Mouse (Mus musculus) gastrocnemius, adult 18-20 months (tissue): ENCODE data around the gene A530084C06Rik. TPM values are rescaled to one million over a fixed set of nuclear protein-coding genes. Genes with fewer than 3 reads are reported as not detected.

ENCODE experiments used
- DNase-seq: peaks from one replicate; pipeline ENCODE4 v3.0.0; 2021; ENCODE audit warnings: low spot score
- total RNA-seq, 2 experiments: library from RNA; stranded (reverse); gene quantifications; 2 replicates each; pipeline ENCODE4 v1.2.3; 2021

A530084C06Rik gene
- total RNA-seq, 2 experiments from 2014 or later, result not detected

DNA sequence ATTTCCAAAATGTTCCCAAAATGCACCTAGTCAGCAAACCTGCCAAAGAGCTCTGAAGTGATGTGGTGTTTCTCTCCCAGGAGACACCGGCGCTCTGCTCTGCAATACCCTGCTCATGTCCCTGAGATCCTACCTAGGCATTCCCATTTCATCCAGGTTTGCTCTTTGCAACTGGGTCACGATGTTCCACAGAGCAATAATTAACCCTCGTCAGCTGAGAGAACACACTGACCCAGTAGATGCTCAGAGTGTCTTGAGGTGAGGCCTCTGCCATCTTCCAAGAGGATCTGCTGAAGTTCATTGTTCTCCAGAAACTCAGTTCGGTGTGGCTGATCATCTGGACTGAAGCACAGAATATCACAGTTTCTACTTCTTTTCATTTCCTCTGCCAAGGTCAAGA is 16.1 kb downstream of the A530084C06Rik start:
- DNase-seq, result no peak

DNA sequence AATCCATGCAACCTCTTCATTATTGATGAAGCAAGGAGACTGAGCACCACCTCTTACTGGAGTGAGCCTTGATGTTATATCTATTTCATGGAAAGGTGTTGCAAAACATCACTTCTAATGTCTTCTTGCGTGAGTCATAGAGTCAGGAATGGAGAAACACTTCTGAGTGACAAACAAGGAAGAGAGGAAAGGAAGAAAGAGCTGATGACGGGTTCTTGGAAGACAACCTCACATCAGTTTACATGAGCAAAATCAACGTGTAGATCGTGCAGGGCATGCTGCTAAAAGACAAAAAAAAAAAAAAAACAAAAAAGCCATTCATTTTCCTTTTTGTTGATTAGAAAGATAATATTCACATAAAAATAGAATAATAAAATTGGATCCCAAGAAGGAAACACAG is 24.4 kb downstream of the A530084C06Rik start:
- DNase-seq, result no peak

DNA sequence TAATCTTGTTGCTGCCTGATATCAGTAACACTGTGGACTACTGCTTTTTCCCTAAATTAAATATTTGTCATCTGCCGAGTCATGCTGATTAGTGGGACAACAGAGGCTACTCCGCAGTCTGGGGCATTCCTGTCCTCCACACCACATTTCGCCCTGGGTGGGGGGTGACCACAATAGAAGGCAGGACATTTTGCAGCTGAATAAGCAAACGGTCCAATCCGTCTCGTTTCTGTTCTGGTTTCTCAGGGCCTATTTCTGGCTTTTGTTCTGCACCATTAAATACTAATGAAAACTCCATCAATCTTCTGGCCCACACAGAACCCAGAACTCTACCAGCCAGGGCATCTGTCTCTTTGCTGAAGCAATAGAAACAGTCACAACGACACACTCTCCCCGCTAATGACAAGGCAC is 27.5 kb downstream of the A530084C06Rik start:
- no peak for DNase-seq

DNA sequence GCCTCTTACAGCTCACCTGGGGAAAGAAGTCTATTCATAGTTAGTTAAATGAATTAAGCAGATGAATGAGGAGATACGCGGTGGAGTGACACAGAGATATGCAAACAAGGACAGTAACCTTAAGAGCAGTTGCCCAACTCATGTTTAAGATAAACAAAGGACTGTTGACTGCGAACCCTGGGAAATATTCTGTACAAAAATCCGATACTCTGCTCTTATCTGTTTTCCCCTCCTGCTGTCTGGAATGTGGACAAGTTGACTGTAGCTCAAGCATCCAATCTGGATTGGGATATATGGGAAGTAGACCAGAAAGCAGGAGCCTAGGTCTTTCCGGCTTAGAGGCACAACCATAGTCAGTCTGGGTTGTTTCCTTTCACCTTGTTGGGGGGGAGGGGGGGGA is 27.9 kb downstream of the A530084C06Rik start:
- no peak for DNase-seq

DNA sequence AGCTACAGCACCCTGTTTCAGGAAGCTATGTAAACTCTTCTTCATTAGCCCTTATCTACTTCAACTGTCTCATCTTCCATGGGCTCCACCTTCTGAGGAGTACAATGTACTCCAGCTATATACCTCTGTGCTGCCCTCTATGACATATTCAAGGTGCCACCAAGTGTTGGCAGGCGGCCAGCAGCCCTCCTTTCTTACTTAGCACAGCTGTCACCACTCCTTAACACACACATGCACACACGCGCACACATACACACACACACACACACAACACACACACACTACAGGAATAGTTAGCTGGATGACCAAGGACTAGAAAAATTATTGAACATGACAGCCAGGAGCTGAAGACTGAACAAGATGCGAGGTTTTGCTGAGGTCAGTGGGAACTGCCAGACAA is 34.2 kb downstream of the A530084C06Rik start:
- no peak for DNase-seq

- no peak for DNase-seq
Measured at GRCm38 (mm10) chr13:31518971-31519370, 40.2 kb downstream of the A530084C06Rik start.

DNA sequence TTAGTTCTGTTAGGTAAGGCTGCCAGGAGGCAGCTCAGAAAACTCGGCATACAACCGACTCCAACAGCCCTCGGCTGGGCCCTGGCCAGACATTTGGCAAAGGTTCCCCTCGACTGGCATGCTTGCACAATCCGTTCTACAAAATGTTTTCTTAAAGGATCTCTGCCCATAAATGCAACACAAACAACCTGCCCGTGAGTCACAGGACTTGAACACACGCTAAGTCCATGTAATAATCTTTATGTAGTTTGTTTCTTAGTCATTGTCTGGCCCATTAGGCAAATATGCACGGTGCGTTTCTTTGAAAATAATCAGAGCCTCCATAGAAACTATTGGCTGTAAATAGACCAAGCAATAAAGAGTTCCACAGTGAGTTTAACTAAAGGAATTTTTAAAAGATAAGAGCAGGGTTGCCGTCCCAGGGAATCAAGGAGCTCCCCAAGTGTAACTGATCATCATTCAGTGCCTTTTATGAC is 40.7 kb downstream of the A530084C06Rik start:
- peak; percentile 11 for DNase-seq

DNA sequence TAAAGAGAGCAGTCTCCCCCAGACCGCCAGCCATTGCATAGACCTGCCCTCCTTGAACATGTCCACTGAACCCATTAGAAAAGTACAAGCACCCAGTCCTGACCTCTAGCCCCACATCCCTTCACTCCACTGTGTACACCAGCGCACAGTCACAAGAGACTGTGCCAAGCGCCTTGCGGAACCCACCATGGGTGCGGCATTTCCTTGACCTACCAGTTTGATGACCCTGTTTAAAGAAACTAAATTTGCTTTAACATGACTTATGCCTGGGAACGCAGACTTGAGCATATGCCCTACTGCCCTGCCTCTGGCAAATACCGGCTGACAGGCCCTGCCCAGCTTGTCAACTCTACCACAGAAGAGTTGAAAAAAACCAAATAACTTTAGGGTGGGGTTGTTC is 43.9 kb downstream of the A530084C06Rik start:
- no peak for DNase-seq

DNA sequence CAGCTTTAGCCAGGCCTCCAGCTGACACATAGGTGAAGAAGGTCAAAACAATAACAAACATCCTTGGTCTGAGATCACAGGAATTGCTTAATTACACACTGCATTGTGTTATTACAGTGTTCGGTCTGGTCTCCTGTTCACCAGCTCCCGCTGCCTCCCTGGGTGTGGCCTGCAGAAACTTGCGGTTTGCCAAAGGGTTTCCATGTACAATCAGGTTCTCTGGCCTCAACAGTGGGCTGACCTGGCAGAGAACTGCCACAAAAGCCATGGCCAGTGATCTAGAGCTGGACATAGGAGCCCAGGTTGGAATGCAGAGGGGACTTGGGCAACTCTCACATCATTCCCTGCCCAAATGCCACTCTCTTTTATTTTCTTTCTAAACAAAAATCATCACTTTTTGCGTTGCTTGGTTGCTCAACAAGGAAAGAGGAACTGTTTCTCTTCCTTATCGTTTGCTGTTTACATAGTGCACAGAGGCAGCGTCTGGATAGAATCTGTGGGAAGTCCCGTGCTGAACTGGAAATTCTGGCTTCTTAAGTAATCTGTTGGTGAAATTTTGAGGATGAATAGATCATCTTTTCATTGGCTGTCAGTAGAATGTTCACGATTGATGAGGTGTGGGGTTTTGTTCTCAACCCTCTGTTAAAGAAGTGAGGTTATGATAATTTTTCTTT is 52.5 kb downstream of the A530084C06Rik start:
- no peak for DNase-seq

Other genes starting within 250 kb of the A530084C06Rik start
- under 1 TPM; 0.05 to 0.07 TPM for gene Foxq1, start 3.2 kb downstream of the A530084C06Rik start, total RNA-seq
- under 1 TPM; 0.09 to 0.24 TPM for gene Foxf2, start 66.5 kb upstream of the A530084C06Rik start, total RNA-seq
- under 1 TPM; 0.75 to 0.88 TPM for gene Foxc1, start 247.3 kb upstream of the A530084C06Rik start, total RNA-seq